In genomic region chr4:34391499-34391898, GRCm38 (mm10) we compare ENCODE assay signal across 11 mouse cellular contexts.
DNase-seq lines count a peak whose midpoint lies in the region; ATAC-seq and TF ChIP-seq lines count a peak whose summit lies in the region.
"Had no signal": no experiment of that assay in that cellular context is flagged by ENCODE, and none has a peak within 500 bp of the region (broad histone marks: within the 10 kb centered on the region; RNA-seq: fewer than 3 reads in every experiment).

No protein-coding gene starts in this region.

- no peak for ATAC-seq in lung, embryonic 14.5 days (ENCODE audit: insufficient read depth)
- ATAC-seq in liver, postnatal 0 days = no peak
- ATAC-seq: intestine, embryonic 16.5 days had no signal

- H3K4me1 ChIP-seq in lung, embryonic 14.5 days (ENCODE audit: insufficient read depth) = no peaks in the 10 kb centered on the region
- no peaks in the 10 kb centered on the region for H3K4me1 ChIP-seq in liver, postnatal 0 days (ENCODE audit: insufficient read depth)
- H3K4me1 ChIP-seq: heart, embryonic 13.5 days had no signal

- no peak overlapping the region for H3K27ac ChIP-seq in lung, embryonic 14.5 days (ENCODE audit: low read depth)
- H3K27ac ChIP-seq in liver, postnatal 0 days (ENCODE audit: low read depth) = no peak overlapping the region
- H3K27ac ChIP-seq: heart, embryonic 13.5 days had no signal

- no peaks in the 10 kb centered on the region for H3K36me3 ChIP-seq in lung, embryonic 14.5 days (ENCODE audit: insufficient read depth)
- no peaks in the 10 kb centered on the region for H3K36me3 ChIP-seq in liver, postnatal 0 days (replicated peaks; ENCODE audit: insufficient read depth, low read length)
- H3K36me3 ChIP-seq: heart, embryonic 13.5 days had no signal

- peak; percentile 56 for TF ChIP-seq CTCF in lung, embryonic 14.5 days (IDR thresholded peaks at IDR 0.05; ENCODE audit: low read depth)
- TF ChIP-seq CTCF in liver, postnatal 0 days (IDR thresholded peaks at IDR 0.05; ENCODE audit: low read depth) = peak; percentile 42

- 92% methylated on average over 5 of the region's 5 CpGs for WGBS in lung, embryonic 14.5 days
- 86% methylated on average over 5 of the region's 5 CpGs for WGBS in liver, postnatal 0 days (ENCODE audit: insufficient replicate concordance)

- DNase-seq in embryo, embryonic 10 days (ENCODE audit: low spot score) = peak; percentile 27
- no peak for DNase-seq in embryo, embryonic 11 days
- peak; percentile 20 for DNase-seq in lung, embryonic 14.5 days
- no peak for DNase-seq in lung, postnatal 10 days
- peak; percentile 26 for DNase-seq in NIH3T3 (ENCODE audit: low read depth)
- peak; percentile 22 for DNase-seq in liver, postnatal 0 days
- no peak for DNase-seq in heart, adult 11 months
- DNase-seq in cerebellum, adult 11 months = no peak
- DNase-seq: adrenal gland, postnatal 36 days had no signal

- H3K9me3 ChIP-seq in lung, embryonic 14.5 days (ENCODE audit: low read depth, low read length) = no peaks in the 10 kb centered on the region; the same call in 1 of the 2 replicates
- no peaks in the 10 kb centered on the region for H3K9me3 ChIP-seq in liver, postnatal 0 days (ENCODE audit: low read length)

- no peak for TF ChIP-seq EP300 in liver, postnatal 0 days (IDR thresholded peaks at IDR 0.05; ENCODE audit: low read depth)

- no peak overlapping the region for H3K9ac ChIP-seq in lung, embryonic 14.5 days
- H3K9ac ChIP-seq in liver, postnatal 0 days (replicated peaks) = no peak overlapping the region
- H3K9ac ChIP-seq: heart, embryonic 13.5 days had no signal

- H3K4me2 ChIP-seq in lung, embryonic 14.5 days = no peak overlapping the region
- H3K4me2 ChIP-seq in liver, postnatal 0 days (ENCODE audit: low read depth, low read length) = no peak overlapping the region
- H3K4me2 ChIP-seq: heart, embryonic 13.5 days had no signal

- H3K4me3 ChIP-seq in lung, embryonic 14.5 days (ENCODE audit: low read depth, low read length) = no peak overlapping the region
- H3K4me3 ChIP-seq in liver, postnatal 0 days (ENCODE audit: low read depth, low read length) = no peak overlapping the region
- H3K4me3 ChIP-seq: heart, embryonic 13.5 days had no signal

- H3K27me3 ChIP-seq in lung, embryonic 14.5 days (ENCODE audit: insufficient read depth, low read length) = no peaks in the 10 kb centered on the region
- no peaks in the 10 kb centered on the region for H3K27me3 ChIP-seq in liver, postnatal 0 days (ENCODE audit: insufficient read depth, low read length)
- H3K27me3 ChIP-seq: heart, embryonic 13.5 days had no signal

Comparison
In these comparisons a context has a peak if more than half of its experiments do, and no peak if none do; other contexts are left out.
1. DNase-seq: peak in embryo, embryonic 10 days (single experiment), lung, embryonic 14.5 days (single experiment), NIH3T3 (single experiment) and liver, postnatal 0 days (single experiment); none in embryo, embryonic 11 days (single experiment), lung, postnatal 10 days (single experiment), heart, adult 11 months (single experiment) and cerebellum, adult 11 months (single experiment).